Mouse (Mus musculus) mouse embryonic stem cell (cell line): ENCODE results near the gene Palld.

ENCODE experiments used
- in situ Hi-C, 2 experiments: fragments of 300-500 bp; cut with MboI; formaldehyde crosslinking; loops; 1 replicate in 1 of 2; 3 replicates in 1 of 2; pipeline ENCODE4 v1.14.3; 2019 to 2020; ENCODE audit warnings: low sequenced_read_pairs in 2 of 2, low pct_unique_long_range_greater_than_20kb in 1 of 2, mixed read lengths in 1 of 2; ENCODE audit not compliant: unreplicated experiment in 1 of 2

Gene Palld

DNA sequence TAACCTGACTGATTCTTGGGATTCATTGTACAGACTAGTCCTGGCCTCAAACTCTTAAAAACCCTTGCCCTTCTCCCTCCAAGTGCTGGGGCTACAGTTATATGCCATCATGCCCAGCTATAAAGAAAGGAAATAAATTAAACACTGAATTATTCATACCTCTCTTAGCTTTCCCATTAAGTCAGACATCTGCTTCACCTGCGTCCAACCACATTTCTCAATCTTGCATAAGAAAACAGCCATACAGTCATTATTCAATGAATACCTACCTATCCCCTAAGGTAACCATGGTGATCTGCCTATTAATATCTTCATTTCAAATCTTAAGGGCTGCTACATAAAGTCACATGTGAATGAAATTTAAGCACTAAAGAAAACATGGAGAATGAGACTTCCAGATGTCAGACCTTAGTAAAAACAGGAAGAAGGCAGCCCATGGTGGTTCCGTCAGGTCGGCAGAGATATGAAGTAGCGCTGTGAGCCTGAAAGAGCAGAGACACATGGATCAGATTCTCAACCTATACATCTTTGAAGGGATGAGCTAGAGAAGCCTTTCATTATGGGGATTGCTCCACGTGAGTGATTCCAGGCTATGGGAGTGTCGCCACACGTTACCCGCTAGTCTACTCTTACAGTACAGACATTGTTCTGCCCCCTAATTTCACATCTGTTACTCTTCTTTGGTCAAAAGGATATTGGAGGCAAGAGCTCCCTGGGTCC lies 193.7 kb downstream of the Palld start:
- in situ Hi-C loops: loop anchor here in 1 of 2 experiments (25.0 kb wide), 1 partner anchor 354 kb away; no protein-coding TSS in a partner anchor

DNA sequence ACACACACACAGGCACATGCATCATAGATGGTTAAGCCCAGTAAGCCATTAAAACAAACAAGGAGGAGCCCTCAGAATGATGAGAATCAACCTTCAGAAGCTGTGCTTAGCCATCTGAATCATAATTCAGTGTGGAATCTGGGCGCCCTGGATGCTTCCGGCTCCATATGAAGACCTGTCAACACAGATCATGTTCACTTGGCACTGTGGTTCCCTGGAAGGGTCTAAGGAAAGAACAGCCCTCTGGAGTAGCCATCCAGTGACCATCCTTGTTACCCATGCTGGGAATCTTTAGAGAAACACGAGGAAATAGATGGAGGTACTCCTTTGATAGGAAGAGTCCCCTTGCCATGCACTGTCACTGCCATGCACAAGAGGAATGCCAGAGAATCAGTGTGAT lies 197.0 kb downstream of the Palld start:
- in situ Hi-C loops: loop anchor here in 1 of 2 experiments (25.0 kb wide), 1 partner anchor 357 kb away; no protein-coding TSS in a partner anchor

DNA sequence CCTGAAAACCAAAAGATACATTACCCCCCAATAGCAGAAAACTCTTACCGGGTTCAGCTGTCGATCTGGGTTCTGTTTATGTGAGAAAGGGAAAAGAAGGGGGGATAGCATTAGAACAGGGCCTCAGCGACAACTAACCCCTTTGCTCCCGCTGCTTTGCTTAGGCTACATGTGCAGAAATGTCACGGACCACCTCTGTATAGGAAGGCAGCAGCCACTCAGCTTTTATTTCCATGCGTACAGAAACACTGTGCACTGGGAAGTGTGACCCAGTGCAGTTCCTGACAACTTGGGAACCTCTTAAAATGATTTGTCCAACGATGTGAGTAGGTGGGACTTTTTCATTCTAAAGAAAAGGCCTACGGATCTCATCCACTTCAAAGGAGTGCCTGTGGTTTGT lies 200.4 kb downstream of the Palld start:
- in situ Hi-C loops: loop anchor here in 1 of 2 experiments (5.0 to 25.0 kb wide), 2 partner anchors 170 to 360 kb away; no protein-coding TSS in a partner anchor

DNA sequence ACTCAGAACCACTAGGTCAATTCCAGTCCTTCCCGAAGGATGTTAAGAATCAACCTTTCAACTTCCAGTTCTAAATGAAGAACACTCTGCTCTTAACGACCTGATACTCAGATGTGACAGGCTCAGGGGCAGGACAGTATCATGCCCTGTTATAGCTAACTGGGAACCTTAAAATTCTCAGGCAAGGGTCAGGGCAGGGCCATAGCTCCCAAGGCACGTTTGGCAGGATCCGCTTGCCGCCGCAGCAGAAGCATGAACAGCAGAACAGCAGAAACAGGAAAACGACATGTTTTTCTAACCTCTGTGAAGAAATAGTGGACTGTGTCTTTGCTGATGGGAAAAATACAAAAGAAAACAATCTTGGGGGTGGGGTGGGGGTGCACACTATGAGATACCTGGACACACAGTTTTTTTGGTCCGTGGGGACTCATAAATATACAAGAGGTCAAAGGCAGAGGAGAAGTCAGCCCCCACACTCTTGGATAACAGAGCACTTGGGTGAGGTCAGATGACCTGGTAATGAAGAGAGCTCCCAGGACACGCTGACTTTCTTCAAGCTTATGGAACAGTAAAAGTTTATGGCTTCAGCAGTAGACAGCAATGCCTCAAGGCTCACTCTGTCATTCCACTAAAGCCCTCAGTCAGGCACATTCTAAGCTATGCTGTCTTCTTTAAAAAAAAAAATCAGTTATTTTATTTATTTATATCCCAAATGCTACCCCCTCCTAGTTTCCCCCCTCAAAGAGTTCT lies 201.4 kb downstream of the Palld start:
- in situ Hi-C loops: loop anchor here in 1 of 2 experiments (5.0 to 25.0 kb wide), 2 partner anchors 171 to 361 kb away; no protein-coding TSS in a partner anchor

DNA sequence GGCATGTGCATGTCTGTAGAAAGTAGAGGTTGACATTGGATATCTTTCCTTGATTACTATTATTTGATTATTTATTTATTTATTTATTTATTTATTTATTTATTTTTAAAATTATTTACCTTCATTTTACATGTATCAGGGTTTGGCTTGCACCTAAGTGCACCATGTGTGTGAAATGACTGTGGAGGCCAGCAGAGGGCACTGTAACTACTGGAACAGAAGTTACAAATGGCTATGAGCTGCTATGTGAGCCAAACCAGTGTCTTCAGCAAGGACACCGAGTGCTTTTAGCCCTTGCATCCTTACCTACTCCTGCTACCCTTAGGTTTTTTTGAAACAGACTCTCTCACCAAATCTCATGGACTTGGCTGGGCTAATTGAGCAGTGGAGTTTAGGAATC lies 202.2 kb downstream of the Palld start:
- in situ Hi-C loops: loop anchor here in 1 of 2 experiments (5.0 to 25.0 kb wide), 2 partner anchors 172 to 362 kb away; no protein-coding TSS in a partner anchor

DNA sequence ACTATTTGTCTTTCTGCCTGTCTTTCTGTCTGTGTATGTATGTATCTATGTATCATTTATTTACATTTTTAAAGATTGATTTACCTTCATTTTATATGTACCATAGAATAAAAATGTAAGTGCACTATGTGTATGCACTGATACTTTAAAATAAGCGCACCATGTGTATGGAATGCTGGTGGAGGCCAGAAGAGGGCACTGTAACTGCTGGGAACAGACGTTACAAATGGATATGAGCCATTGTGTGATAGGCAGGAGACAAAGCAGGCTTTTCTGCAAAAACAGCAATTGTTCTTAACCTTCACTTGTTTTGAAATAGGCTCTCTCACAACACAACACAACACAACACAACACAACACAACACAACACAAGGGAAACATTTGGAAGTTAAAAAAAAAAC lies 203.5 kb downstream of the Palld start:
- in situ Hi-C loops: loop anchor here (5.0 to 25.0 kb wide), 2 partner anchors 162 to 173 kb away; no protein-coding TSS in a partner anchor

DNA sequence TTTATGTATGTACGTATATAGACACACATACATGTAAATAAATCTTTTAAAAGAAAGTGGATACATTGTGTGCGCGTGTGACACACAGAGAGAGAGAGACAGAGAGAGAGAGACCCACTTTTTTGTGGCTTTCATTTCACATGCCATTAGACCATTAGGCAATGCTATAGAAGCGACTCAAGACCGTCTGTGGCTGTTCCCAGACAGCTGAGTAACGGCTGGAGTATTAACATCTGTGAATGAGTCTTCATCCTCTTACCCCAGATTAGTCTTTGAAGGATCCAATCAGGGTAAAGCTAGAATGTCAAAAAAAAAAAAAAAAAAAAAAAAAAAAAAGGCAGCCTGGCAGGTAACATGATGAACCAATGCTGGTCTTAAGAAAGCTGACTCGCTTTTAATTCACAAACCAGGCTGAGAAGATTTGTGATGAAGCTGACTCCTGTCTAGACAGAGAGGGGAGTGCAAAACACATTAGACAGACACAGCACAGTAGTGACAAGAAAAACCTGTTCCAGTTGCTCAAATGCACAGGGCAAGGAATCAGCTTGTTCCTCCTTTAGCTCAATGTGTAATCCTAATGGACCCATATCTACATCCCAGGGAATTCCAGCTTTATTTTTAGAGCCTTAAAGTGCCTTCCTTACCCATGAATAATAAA lies 204.6 kb downstream of the Palld start:
- in situ Hi-C loops: loop anchor here (5.0 to 25.0 kb wide), 2 partner anchors 161 to 174 kb away; no protein-coding TSS in a partner anchor

DNA sequence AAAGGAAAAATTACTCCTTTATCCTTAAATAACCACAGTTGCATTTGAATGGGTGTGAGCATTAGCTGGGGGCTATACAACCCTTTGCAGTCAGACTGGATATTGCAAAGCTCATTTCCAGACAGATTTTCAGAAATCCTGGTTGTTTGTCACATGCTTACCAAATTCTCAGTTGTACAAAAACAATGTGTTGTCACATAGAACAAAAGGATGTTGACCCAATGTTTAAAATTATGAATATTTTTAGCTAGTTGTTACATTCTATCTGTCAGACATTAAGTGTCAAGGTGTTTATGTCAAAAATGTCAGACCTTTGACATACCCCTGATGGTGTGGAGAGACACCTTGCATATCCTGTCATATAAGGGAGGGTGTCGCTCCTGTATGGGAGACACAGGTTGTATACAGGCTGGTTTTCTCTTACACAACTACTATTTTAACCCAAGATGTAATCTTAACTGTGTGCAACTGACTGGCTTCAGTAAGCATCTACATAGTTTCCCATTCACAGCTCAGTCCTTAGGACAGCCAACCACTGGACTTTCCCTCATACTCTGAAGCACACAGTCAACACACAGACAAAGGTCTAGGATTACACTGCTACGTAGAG lies 205.5 kb downstream of the Palld start:
- in situ Hi-C loops: loop anchor here (5.0 to 25.0 kb wide), 2 partner anchors 160 to 175 kb away; no protein-coding TSS in a partner anchor

DNA sequence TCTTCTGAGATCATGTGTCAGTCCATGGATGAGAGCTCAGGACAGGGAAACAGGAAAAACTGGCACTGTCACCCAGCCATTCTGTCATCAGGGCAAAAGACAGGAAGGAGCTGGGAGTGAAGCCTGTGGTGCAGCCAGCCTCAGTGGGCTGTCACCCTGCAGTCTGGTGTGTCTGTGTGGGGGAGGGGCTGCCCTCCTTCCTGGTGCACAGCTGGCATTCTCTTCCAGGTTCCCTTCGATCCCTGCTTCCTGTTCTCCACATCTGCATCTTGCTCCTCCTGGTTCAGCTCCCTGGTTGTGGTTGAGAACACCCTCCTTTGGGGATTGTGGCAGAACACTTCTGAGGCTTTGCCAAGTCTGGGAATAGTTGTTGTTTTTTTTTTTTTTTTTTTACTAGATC lies 207.1 kb downstream of the Palld start:
- in situ Hi-C loops: loop anchor here (5.0 to 25.0 kb wide), 2 partner anchors 158 to 177 kb away; no protein-coding TSS in a partner anchor

DNA sequence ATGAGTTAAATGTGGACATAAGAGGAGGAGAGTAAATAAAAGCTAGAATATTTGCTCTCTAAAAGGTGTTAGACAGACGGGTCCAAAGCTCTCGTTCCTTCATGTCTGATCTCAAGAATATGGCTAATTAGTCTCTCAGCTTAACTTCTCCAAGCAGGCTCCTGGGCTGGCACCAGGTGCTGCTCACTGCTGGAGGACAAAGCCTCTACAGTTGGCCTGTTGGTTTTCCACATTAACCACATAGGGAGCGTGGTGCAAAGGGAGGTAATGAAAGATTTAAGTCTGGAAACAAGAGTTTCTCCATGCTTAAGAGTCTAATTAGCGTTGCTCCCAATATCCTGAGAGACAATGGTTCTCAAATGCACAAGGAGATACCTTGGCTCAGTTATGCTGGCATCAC lies 209.6 kb downstream of the Palld start:
- in situ Hi-C loops: loop anchor here (25.0 kb wide), 1 partner anchor 156 kb away; no protein-coding TSS in a partner anchor

DNA sequence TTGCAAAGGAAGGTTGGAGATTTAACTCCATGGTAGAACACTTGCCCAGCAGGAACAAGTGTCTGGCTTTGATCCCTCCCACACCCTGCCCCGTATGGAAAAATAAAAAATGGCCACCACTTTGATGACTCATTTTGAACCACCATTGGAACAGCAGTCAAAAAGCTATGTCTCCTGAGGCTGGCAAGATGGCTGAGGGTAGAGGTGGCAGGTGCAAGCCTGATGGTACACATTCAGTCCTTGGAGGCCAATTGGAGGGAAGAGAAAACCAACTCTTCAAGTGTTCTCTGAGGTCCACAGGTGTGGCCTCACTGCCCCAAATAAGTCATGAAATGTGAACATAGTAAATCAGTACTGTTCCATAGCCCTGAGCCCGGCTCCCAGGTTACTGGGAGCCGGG lies 210.4 kb downstream of the Palld start:
- in situ Hi-C loops: loop anchor here (25.0 kb wide), 1 partner anchor 155 kb away; no protein-coding TSS in a partner anchor

DNA sequence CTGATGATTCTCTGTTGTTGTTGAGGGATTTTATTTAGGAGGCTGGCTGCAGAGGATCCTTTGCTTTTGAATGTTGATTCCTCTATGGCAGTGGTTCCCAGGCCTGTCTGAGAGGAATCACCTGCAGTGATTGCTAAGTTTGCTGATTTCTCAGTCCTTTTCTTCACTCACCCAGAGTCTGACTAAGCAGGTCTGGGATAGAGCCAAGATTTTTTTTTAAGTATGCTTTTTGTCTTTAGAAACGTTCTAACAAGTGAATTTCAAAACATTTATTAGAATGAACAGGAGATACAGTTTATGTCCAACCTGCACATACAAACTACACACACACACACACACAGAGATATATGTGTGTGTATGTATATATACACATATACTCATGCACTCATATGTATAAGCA lies 211.1 kb downstream of the Palld start:
- in situ Hi-C loops: loop anchor here (25.0 kb wide), 1 partner anchor 154 kb away; no protein-coding TSS in a partner anchor

DNA sequence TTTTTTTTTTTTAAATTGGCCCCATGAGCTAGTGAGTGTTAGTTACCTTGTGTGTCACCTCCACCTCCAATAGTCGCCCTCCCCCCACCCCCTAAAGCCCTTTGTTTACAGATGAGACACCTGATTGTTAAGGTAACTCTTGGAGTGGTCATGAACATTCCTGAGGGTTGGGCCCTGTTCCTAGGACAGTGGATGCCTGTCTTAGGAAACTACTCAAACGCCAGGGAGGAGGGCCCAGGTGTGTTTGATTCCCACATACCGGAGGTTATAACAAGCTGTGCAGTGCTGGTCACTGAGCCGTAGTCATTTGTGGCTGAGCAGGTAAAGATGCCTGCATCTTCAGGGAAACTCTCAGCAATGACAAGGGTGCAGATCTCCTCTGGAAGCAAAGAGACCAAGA lies 215.4 kb downstream of the Palld start:
- in situ Hi-C loops: loop anchor here (25.0 kb wide), 1 partner anchor 150 kb away; no protein-coding TSS in a partner anchor

DNA sequence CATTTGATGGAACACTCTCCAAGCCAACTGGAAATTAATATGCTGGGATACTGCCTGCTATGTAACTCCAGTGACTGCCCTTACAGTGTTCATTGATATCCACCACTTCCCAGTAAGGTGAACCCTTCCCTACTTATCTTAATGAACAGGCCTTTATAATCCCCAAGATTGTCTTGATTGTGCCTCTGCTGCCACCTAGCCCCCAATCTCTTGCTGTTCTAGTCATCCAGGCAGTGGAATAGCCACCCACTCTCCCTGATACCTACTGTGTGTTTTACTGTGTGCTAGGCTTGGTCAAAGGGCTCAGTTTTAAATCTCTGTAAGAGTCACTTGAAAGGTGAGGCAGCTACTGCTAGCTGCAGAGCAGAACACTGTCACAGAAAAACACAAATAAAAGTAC lies 216.2 kb downstream of the Palld start:
- in situ Hi-C loops: loop anchor here (25.0 kb wide), 1 partner anchor 149 kb away; no protein-coding TSS in a partner anchor

DNA sequence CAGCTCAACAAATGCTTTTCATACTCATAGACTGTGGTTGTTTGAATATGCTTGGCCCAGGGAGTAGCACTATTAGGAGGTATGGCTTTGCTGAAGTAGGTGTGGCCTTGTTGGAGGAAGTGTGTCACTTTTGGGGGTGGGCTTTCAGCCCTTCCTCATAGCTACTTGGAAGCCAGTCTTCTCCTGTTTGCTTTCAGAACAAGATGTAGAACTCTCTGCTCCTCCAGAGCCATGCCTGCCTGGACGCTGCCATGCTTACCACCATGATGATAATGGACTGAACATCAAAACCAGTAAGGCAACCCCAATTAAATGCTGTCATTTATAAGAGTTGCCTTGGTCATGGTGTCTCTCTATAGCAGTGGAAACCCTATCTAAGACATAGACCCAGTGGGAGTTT lies 217.2 kb downstream of the Palld start:
- in situ Hi-C loops: loop anchor here (25.0 kb wide), 1 partner anchor 148 kb away; no protein-coding TSS in a partner anchor

DNA sequence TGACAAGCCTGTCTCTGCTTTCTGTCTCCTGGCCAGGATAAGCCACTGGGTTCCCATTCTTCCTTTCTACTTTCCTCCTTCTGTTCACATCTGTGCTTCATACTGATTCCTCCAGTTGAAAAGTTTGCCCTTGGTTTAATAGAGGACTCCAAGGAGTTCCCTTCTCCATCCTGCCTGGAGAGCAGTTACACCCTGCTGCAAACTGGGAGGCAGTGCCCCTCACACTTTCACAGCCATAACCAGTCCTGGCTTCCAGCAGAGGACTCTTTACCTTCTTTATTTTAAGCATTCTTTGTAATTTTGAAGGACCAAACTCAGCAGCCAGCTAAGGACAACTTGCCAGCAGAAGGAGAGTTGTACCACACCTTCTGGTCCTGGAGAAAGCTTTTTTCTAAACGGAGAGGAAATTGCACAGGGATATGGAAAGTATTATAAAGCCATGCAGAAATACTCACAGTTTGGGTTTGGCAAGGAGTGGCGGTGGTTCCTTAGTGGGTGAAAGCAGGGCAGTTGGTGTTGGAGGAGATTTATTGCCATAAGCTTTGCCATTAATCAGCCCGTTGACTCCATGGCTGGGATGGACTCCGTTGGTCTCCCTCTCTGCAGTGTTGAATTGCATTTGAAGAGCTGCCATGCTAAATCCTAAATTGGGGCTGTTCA lies 218.1 kb downstream of the Palld start:
- in situ Hi-C loops: loop anchor here (25.0 kb wide), 1 partner anchor 147 kb away; no protein-coding TSS in a partner anchor

DNA sequence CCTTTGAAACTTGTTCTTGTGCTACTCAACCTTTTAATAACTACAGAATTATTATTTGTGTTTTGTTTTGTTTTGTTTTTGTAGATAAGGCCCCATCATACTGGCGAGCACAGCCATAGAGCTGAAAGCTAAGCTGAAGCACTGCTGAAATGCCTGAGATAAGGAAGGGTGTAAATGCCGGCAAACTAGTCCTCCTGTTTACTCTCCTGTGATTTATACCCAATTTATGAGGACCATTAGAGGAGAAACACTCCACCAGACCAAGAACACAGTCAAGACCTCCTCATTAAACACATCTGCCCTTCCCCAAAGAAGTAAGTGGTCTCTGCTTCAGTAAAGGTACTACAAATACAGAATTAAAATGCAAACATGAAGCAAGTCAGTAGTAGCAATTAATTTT lies 219.6 kb downstream of the Palld start:
- in situ Hi-C loops: loop anchor here (25.0 kb wide), 1 partner anchor 146 kb away; no protein-coding TSS in a partner anchor
